Mouse (Mus musculus): Measurements from ENCODE around the gene Tnfaip8l1.

Gene Tnfaip8l1

DNA sequence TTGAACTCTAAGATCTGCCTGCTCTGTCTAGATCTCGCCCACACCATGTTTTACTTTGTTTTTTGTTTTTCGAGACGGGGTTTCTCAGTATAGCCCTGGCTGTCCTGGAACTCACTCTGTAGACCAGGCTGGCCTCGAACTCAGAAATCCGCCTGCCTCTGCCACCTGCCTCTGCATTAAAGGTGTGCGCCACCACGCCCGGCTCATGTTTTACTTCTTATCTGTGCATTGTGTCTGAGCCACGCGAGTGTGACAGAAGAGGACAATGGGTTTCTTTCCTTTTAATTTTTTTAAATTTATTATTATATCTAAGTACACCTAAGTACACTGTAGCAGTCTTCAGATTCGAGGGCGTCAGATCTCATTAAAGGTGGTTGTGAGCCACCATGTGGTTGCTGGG lies 57.0 kb downstream of the Tnfaip8l1 start:
- DNase-seq (ENCODE audit: low spot score in 2 of 2) = no peak

GRCm38 (mm10) chr17:56219805-56220204 lies 57.5 kb downstream of the Tnfaip8l1 start:
- no peak for DNase-seq (ENCODE audit: low spot score in 2 of 2)

Measured in urinary bladder, postnatal 4 days (tissue).